Mouse (Mus musculus) midbrain, embryonic 13.5 days (tissue): ENCODE measurements around the gene Mbtps1. TPM values are rescaled to one million over a fixed set of nuclear protein-coding genes. Genes with fewer than 3 reads are reported as not detected.

Source experiments
- ATAC-seq: fragments of 200-750 bp; cut with Nextera tagmentation; 2 replicates; pipeline ENCODE4 v1.8.0; 2017; ENCODE audit warnings: mild to moderate bottlenecking, moderate TSS enrichment, moderate library complexity
- H3K27ac ChIP-seq: fragments of 300-500 bp; sonication (generic); 2 replicates; pipeline ENCODE4 v1.5.1; 2015; ENCODE audit warnings: inconsistent platforms, mild to moderate bottlenecking, moderate library complexity
- H3K27me3 ChIP-seq: fragments of 300-500 bp; sonication (generic); 2 replicates; pipeline ENCODE4 v1.6.1; 2015; ENCODE audit warnings: mild to moderate bottlenecking, inconsistent platforms
- H3K36me3 ChIP-seq: fragments of 300-500 bp; sonication (generic); 2 replicates; pipeline ENCODE4 v1.6.1; 2015; ENCODE audit warnings: mild to moderate bottlenecking, inconsistent platforms
- H3K4me1 ChIP-seq: fragments of 300-500 bp; sonication (generic); replicated peaks from 2 replicates; pipeline ENCODE4 v1.6.1; 2015; ENCODE audit warnings: inconsistent platforms
- H3K4me2 ChIP-seq: fragments of 300-500 bp; sonication (generic); replicated peaks from 2 replicates; pipeline ENCODE4 v1.6.1; 2015; ENCODE audit warnings: moderate library complexity, mild to moderate bottlenecking, inconsistent platforms
- H3K4me3 ChIP-seq: fragments of 300-500 bp; sonication (generic); replicated peaks from 2 replicates; pipeline ENCODE4 v1.5.1; 2015; ENCODE audit warnings: mild to moderate bottlenecking, inconsistent platforms
- H3K9ac ChIP-seq: fragments of 300-500 bp; sonication (generic); replicated peaks from 2 replicates; pipeline ENCODE4 v1.6.1; 2015; ENCODE audit warnings: mild to moderate bottlenecking, inconsistent platforms
- H3K9me3 ChIP-seq: fragments of 300-500 bp; sonication (generic); 2 replicates; pipeline ENCODE4 v1.6.1; 2016; ENCODE audit warnings: mild to moderate bottlenecking, inconsistent platforms
- WGBS: fragments of 180-500 bp; shearing (Covaris S2); methylation state at CpG from one replicate; pipeline ENCODE4 v1.1.7; 2015; 5-methylcytosine and 5-hydroxymethylcytosine counted together
- polyA plus RNA-seq: library from polyadenylated mRNA; unstranded; fragments of >200 nt; fragmentation: Nextera tagmentation; extraction: Ambion mirVana; gene quantifications from 2 replicates; pipeline ENCODE4 v1.2.1, GENCODE M21; 2015

Gene Mbtps1
- polyA plus RNA-seq, 1 experiment from 2014 or later, result 70.4 TPM

- Histone ChIP-seq H3K9ac (no peak overlapping the region), H3K4me1 (peaks cover 14% of the 10 kb centered on the region), H3K27me3 (0 out of 2 replicates have a peak, but pooled peaks cover 9% of the 10 kb centered on the region), H3K4me3 (no peak overlapping the region), H3K9me3 (no peaks in the 10 kb centered on the region), H3K36me3 (no peaks in the 10 kb centered on the region), H3K27ac (no peak overlapping the region), H3K4me2 (no peak overlapping the region)
- 78% methylated on average over 7 of the region's 7 CpGs for WGBS
- ATAC-seq, result no peak
These were observed 71.4 kb downstream of the Mbtps1 start for GRCm38 (mm10) chr8:119487093-119487492.

GRCm38 (mm10) chr8:119484145-119484896 is 74.2 kb downstream of the Mbtps1 start:
- Histone ChIP-seq H3K9me3 (no peaks in the 10 kb centered on the region), H3K4me1 (no peaks in the 10 kb centered on the region), H3K27me3 (0 out of 2 replicates have a peak, but pooled peaks cover 3% of the 10 kb centered on the region), H3K36me3 (no peaks in the 10 kb centered on the region), H3K4me3 (no peak overlapping the region), H3K27ac (no peak overlapping the region), H3K9ac (no peak overlapping the region), H3K4me2 (no peak overlapping the region)
- 0 out of 2 replicates have a peak, but pooled peaks have one; percentile 45 for ATAC-seq
- WGBS, result 84% methylated on average over 11 of the region's 11 CpGs

- ATAC-seq, result no peak
- Histone ChIP-seq H3K27ac (no peak overlapping the region), H3K27me3 (no peaks in the 10 kb centered on the region), H3K9me3 (no peaks in the 10 kb centered on the region), H3K36me3 (no peaks in the 10 kb centered on the region), H3K4me3 (no peak overlapping the region), H3K4me2 (no peak overlapping the region), H3K4me1 (peaks cover 5% of the 10 kb centered on the region; the same call in 1 of the 2 replicates), H3K9ac (no peak overlapping the region)
- WGBS, result 29% methylated on average over 5 of the region's 5 CpGs
These were observed 79.9 kb downstream of the Mbtps1 start for GRCm38 (mm10) chr8:119478684-119479083.

- ATAC-seq, result no peak
- no peaks in the 10 kb centered on the region for H3K9me3 ChIP-seq
- H3K4me2 ChIP-seq, result no peak overlapping the region
- peaks cover 12% of the 10 kb centered on the region for H3K27me3 ChIP-seq
- H3K27ac ChIP-seq, result no peak overlapping the region
- H3K4me1 ChIP-seq, result peaks cover 40% of the 10 kb centered on the region
- 96% methylated on average over 8 of the region's 8 CpGs for WGBS
- no peaks in the 10 kb centered on the region; the same call in 1 of the 2 replicates for H3K36me3 ChIP-seq
- no peak overlapping the region for H3K4me3 ChIP-seq
- no peak overlapping the region for H3K9ac ChIP-seq
These were observed 90.4 kb downstream of the Mbtps1 start for GRCm38 (mm10) chr8:119468091-119468490.

GRCm38 (mm10) chr8:119466794-119467193 is 91.7 kb downstream of the Mbtps1 start:
- no peaks in the 10 kb centered on the region for H3K9me3 ChIP-seq
- H3K27me3 ChIP-seq, result peaks cover 12% of the 10 kb centered on the region
- H3K36me3 ChIP-seq, result no peaks in the 10 kb centered on the region; the same call in 1 of the 2 replicates
- H3K4me2 ChIP-seq, result 0 out of 2 replicates have a peak overlapping the region, but pooled peaks have one; percentile 45
- no peak overlapping the region for H3K4me3 ChIP-seq
- H3K27ac ChIP-seq, result 0 out of 2 replicates have a peak overlapping the region, but pooled peaks have one; percentile 41
- peaks cover 40% of the 10 kb centered on the region for H3K4me1 ChIP-seq
- no peak for ATAC-seq
- no peak overlapping the region for H3K9ac ChIP-seq
- 71% methylated on average over 10 of the region's 10 CpGs for WGBS

- H3K27ac ChIP-seq, result no peak overlapping the region
- H3K4me3 ChIP-seq, result no peak overlapping the region
- no peaks in the 10 kb centered on the region for H3K9me3 ChIP-seq
- peak overlapping the region; percentile 45 for H3K4me2 ChIP-seq
- ATAC-seq, result peak; percentile 54
- no peaks in the 10 kb centered on the region; the same call in 1 of the 2 replicates for H3K36me3 ChIP-seq
- 2% methylated on average over 18 of the region's 18 CpGs for WGBS
- H3K4me1 ChIP-seq, result peaks cover 46% of the 10 kb centered on the region
- peak overlapping the region; percentile 29; the same call in 1 of the 2 replicates for H3K9ac ChIP-seq
- H3K27me3 ChIP-seq, result peaks cover 12% of the 10 kb centered on the region
These were observed 92.4 kb downstream of the Mbtps1 start for GRCm38 (mm10) chr8:119466105-119466504.

- no peaks in the 10 kb centered on the region; the same call in 1 of the 2 replicates for H3K36me3 ChIP-seq
- 45% methylated on average over 7 of the region's 7 CpGs for WGBS
- H3K9me3 ChIP-seq, result no peaks in the 10 kb centered on the region
- H3K27me3 ChIP-seq, result peaks cover 12% of the 10 kb centered on the region
- no peak for ATAC-seq
- H3K4me3 ChIP-seq, result no peak overlapping the region
- H3K27ac ChIP-seq, result no peak overlapping the region
- H3K4me1 ChIP-seq, result peaks cover 63% of the 10 kb centered on the region
- no peak overlapping the region for H3K4me2 ChIP-seq
- H3K9ac ChIP-seq, result no peak overlapping the region
These were observed 94.8 kb downstream of the Mbtps1 start for GRCm38 (mm10) chr8:119463709-119464108.

GRCm38 (mm10) chr8:119461356-119461755 is 97.2 kb downstream of the Mbtps1 start:
- 68% methylated on average over 9 of the region's 9 CpGs for WGBS
- no peak overlapping the region for H3K9ac ChIP-seq
- H3K36me3 ChIP-seq, result no peaks in the 10 kb centered on the region
- H3K9me3 ChIP-seq, result no peaks in the 10 kb centered on the region
- no peak overlapping the region for H3K4me3 ChIP-seq
- H3K4me2 ChIP-seq, result no peak overlapping the region
- ATAC-seq, result no peak
- H3K4me1 ChIP-seq, result peaks cover 56% of the 10 kb centered on the region
- no peak overlapping the region for H3K27ac ChIP-seq
- H3K27me3 ChIP-seq, result peaks cover 12% of the 10 kb centered on the region

GRCm38 (mm10) chr8:119459724-119460123 is 98.8 kb downstream of the Mbtps1 start:
- Histone ChIP-seq H3K27ac (peak overlapping the region; percentile 70), H3K4me2 (peak overlapping the region; percentile 25), H3K9me3 (no peaks in the 10 kb centered on the region), H3K9ac (0 out of 2 replicates have a peak overlapping the region, but pooled peaks have one; percentile 19), H3K4me3 (no peak overlapping the region), H3K36me3 (no peaks in the 10 kb centered on the region), H3K27me3 (peaks cover 2% of the 10 kb centered on the region; the same call in 1 of the 2 replicates), H3K4me1 (peaks cover 39% of the 10 kb centered on the region)
- peak; percentile 66 for ATAC-seq
- WGBS, result 25% methylated on average over 16 of the region's 16 CpGs

Other genes with a start within 250 kb of the Mbtps1 start
- 582 and 588 TPM in 2 replicates for gene Hsbp1, start 214.2 kb downstream of the Mbtps1 start, polyA plus RNA-seq
- 11.8 and 13.8 TPM in 2 replicates for gene Mlycd, start 163.9 kb downstream of the Mbtps1 start, polyA plus RNA-seq
- 0.10 and 0.28 TPM in 2 replicates for gene Osgin1, start 124.6 kb downstream of the Mbtps1 start, polyA plus RNA-seq
- 34.9 and 37.6 TPM in 2 replicates for gene Necab2, start 112.0 kb downstream of the Mbtps1 start, polyA plus RNA-seq
- gene Slc38a8, start 57.0 kb downstream of the Mbtps1 start, polyA plus RNA-seq, result not detected in 2 replicates
- gene Hsdl1, start 16.4 kb upstream of the Mbtps1 start, polyA plus RNA-seq, result 153 and 157 TPM in 2 replicates
- 0.12 and 0.15 TPM in 2 replicates for gene Dnaaf1, start 16.5 kb upstream of the Mbtps1 start, polyA plus RNA-seq
- 14.9 and 15.1 TPM in 2 replicates for gene Taf1c, start 46.5 kb upstream of the Mbtps1 start, polyA plus RNA-seq
- not detected in 2 replicates for gene Adad2, start 54.0 kb upstream of the Mbtps1 start, polyA plus RNA-seq
- gene Kcng4, start 76.9 kb upstream of the Mbtps1 start, polyA plus RNA-seq, result 0.08 and 0.47 TPM in 2 replicates
- gene Wfdc1, start 107.6 kb upstream of the Mbtps1 start, polyA plus RNA-seq, result 2.0 and 2.1 TPM in 2 replicates
- gene Atp2c2, start 141.3 kb upstream of the Mbtps1 start, polyA plus RNA-seq, result not detected in 2 replicates
- 10.9 and 11.0 TPM in 2 replicates for gene Tldc1, start 219.7 kb upstream of the Mbtps1 start, polyA plus RNA-seq